Mouse (Mus musculus): ENCODE data around the gene Cercam. TPM values are rescaled to one million over a fixed set of nuclear protein-coding genes. Genes with fewer than 3 reads are reported as not detected.
A peak's percentile ranks its signal among the peaks of the same experiment; 100 is the strongest.
"Not testable (repeated sequence)": the region's sequence is repeated elsewhere in the genome, so short reads cannot be mapped to it uniquely, and the experiment has no call there.

Cercam gene
- polyA plus RNA-seq, 2 experiments: 28.1 to 53.7 TPM

DNA sequence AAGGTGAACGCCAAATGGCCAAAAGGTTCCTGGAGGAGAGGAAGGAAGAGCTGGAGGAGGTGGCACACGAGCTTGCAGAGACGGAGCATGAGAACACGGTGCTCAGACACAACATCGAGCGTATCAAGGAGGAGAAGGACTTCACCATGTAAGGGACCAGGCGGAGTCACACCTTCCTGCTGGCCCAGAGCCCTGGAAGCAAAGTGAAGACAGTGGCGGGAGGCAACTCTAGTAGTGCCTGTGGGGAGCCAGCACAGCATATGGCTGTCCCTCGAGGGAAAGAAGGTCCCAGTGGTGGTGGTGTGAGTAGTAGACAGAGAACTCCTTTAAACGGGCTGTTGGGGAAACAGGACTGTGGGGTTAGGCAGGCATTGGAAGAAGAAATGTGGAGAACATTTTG is 33.2 kb downstream of the Cercam start:
- no peak overlapping the region for H3K9ac ChIP-seq (ENCODE audit: low read depth, low read length, severe bottlenecking)
- H3K27me3 ChIP-seq (ENCODE audit: control insufficient read depth, insufficient read depth, low read length): no peaks in the 10 kb centered on the region
- H3K4me1 ChIP-seq (ENCODE audit: control insufficient read depth, insufficient read depth, low read length): no peaks in the 10 kb centered on the region
- no peak overlapping the region for H3K4me2 ChIP-seq (replicated peaks; ENCODE audit: low read depth, low read length, severe bottlenecking)
- no peak for TF ChIP-seq POLR2A (IDR thresholded peaks at IDR 0.05; ENCODE audit: borderline replicate concordance, extremely low read depth, insufficient read depth, insufficient read length)
- 88% methylated on average over 10 of the region's 10 CpGs for WGBS
- peaks cover 97% of the 10 kb centered on the region for H3K36me3 ChIP-seq (ENCODE audit: control insufficient read depth, insufficient read depth, low read length)
- DNase-seq (ENCODE audit: low spot score) (no peak), ATAC-seq (ENCODE audit: low FRiP score, low read depth) (no peak)
- H3K4me3 ChIP-seq (replicated peaks; ENCODE audit: low read length): no peak overlapping the region
- no peak overlapping the region for H3K27ac ChIP-seq (replicated peaks; ENCODE audit: low read depth, low read length)
- no peaks in the 10 kb centered on the region for H3K9me3 ChIP-seq (ENCODE audit: control insufficient read depth, low read length)

DNA sequence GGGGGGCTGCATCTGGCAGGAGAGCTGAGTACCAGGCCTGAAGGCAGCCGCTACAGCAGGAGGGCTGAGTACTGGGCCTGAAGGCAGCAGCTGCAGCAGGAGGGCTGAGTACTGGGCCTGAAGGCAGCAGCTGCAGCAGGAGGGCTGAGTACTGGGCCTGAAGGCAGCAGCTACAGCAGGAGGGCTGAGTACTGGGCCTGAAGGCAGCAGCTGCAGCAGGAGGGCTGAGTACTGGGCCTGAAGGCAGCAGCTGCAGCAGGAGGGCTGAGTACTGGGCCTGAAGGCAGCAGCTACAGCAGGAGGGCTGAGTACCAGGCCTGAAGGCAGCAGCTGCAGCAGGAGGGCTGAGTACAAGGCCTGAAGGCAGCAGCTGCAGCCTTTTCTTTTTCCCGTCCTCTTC is 39.2 kb downstream of the Cercam start:
- H3K27ac ChIP-seq (replicated peaks; ENCODE audit: low read depth, low read length); H3K9me3 ChIP-seq (ENCODE audit: control insufficient read depth, low read length); H3K9ac ChIP-seq (ENCODE audit: low read depth, low read length, severe bottlenecking); ATAC-seq (ENCODE audit: low FRiP score, low read depth); H3K4me2 ChIP-seq (replicated peaks; ENCODE audit: low read depth, low read length, severe bottlenecking); DNase-seq (ENCODE audit: low spot score); H3K4me1 ChIP-seq (ENCODE audit: control insufficient read depth, insufficient read depth, low read length); H3K27me3 ChIP-seq (ENCODE audit: control insufficient read depth, insufficient read depth, low read length); H3K4me3 ChIP-seq (replicated peaks; ENCODE audit: low read length): not testable (repeated sequence)
- WGBS: 75% methylated on average over 2 of the region's 2 CpGs
- peaks cover 85% of the 10 kb centered on the region for H3K36me3 ChIP-seq (ENCODE audit: control insufficient read depth, insufficient read depth, low read length)

DNA sequence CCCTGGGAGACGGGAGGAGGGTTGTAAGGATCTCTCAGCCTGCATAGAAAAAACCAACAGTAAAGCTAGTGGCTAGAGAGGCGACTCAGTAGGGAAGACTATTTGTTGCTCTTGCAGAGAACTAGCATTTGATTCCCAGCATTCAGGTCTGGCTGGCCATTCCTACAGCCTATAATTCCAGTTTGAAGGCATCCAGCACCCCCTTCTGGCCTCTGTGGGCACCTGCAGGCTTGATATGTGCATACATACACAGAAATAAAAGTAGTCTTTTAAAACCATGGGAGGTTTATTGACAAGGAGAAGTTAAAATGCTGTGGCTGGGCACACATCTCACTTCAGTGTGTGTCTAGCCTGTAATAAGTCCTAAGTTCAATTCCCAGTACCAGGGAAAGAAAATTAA is 41.1 kb downstream of the Cercam start:
- WGBS: 93% methylated on average over 2 of the region's 2 CpGs
- ATAC-seq (ENCODE audit: low FRiP score, low read depth) (no peak), DNase-seq (ENCODE audit: low spot score) (peak; percentile 11)

DNA sequence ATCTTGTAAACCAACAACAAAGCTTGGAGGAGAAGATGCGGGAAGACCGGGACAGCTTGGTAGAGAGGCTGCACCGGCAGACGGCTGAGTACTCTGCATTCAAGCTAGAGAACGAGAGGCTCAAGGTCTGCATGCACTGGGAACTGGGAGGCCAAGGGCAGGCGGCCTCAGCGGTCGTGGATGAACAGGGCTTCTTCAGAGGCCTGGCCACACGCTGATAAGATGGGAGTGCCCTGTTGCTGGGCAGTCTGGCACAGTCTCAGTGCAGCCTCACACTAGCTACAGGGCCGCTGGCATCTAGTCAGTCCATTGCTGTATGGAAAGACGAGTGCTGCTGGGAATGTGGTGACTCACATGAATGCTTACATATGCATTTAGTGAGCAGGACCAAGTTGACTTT is 48.7 kb downstream of the Cercam start:
- no peak for ATAC-seq (ENCODE audit: low FRiP score, low read depth)
- no peak overlapping the region for H3K9ac ChIP-seq (ENCODE audit: low read depth, low read length, severe bottlenecking)
- H3K27me3 ChIP-seq (ENCODE audit: control insufficient read depth, insufficient read depth, low read length): no peaks in the 10 kb centered on the region
- H3K27ac ChIP-seq (replicated peaks; ENCODE audit: low read depth, low read length): no peak overlapping the region
- TF ChIP-seq POLR2A (IDR thresholded peaks at IDR 0.05; ENCODE audit: borderline replicate concordance, extremely low read depth, insufficient read depth, insufficient read length): no peak
- no peaks in the 10 kb centered on the region for H3K4me1 ChIP-seq (ENCODE audit: control insufficient read depth, insufficient read depth, low read length)
- H3K4me2 ChIP-seq (replicated peaks; ENCODE audit: low read depth, low read length, severe bottlenecking): no peak overlapping the region
- no peaks in the 10 kb centered on the region for H3K9me3 ChIP-seq (ENCODE audit: control insufficient read depth, low read length)
- 91% methylated on average over 11 of the region's 11 CpGs for WGBS
- DNase-seq (ENCODE audit: low spot score): no peak
- H3K36me3 ChIP-seq (ENCODE audit: control insufficient read depth, insufficient read depth, low read length): peaks cover 85% of the 10 kb centered on the region
- H3K4me3 ChIP-seq (replicated peaks; ENCODE audit: low read length): no peak overlapping the region

More for the DNA sequence above, 41.1 kb downstream of the Cercam start:
- Histone ChIP-seq H3K27me3 (ENCODE audit: control insufficient read depth, insufficient read depth, low read length) (no peaks in the 10 kb centered on the region), H3K36me3 (ENCODE audit: control insufficient read depth, insufficient read depth, low read length) (peaks cover 85% of the 10 kb centered on the region), H3K4me3 (replicated peaks; ENCODE audit: low read length) (no peak overlapping the region), H3K9ac (ENCODE audit: low read depth, low read length, severe bottlenecking) (no peak overlapping the region), H3K9me3 (ENCODE audit: control insufficient read depth, low read length) (no peaks in the 10 kb centered on the region), H3K27ac (replicated peaks; ENCODE audit: low read depth, low read length) (no peak overlapping the region), H3K4me2 (replicated peaks; ENCODE audit: low read depth, low read length, severe bottlenecking) (no peak overlapping the region), H3K4me1 (ENCODE audit: control insufficient read depth, insufficient read depth, low read length) (no peaks in the 10 kb centered on the region)
- TF ChIP-seq POLR2A (IDR thresholded peaks at IDR 0.05; ENCODE audit: borderline replicate concordance, extremely low read depth, insufficient read depth, insufficient read length): no peak

DNA sequence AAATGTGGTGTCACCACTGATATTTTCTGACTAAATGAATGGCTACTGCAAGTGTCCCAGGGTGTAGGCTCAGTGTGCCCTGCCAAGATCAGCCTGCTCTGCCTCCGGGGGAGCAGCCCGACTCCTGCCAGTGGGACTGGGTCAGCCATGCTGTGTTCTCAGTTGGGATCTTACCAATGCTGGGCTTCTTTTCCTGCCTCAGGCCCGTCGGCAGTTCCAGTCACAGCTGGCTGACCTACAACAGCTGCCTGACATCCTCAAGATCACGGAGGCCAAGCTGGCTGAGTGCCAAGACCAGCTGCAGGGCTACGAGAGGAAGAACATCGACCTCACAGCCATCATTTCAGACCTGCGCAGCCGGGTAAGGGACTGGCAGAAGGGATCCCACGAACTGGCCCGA is 53.0 kb downstream of the Cercam start:
- Histone ChIP-seq H3K27me3 (ENCODE audit: control insufficient read depth, insufficient read depth, low read length) (no peaks in the 10 kb centered on the region), H3K9ac (ENCODE audit: low read depth, low read length, severe bottlenecking) (no peak overlapping the region), H3K4me2 (replicated peaks; ENCODE audit: low read depth, low read length, severe bottlenecking) (no peak overlapping the region), H3K27ac (replicated peaks; ENCODE audit: low read depth, low read length) (no peak overlapping the region), H3K9me3 (ENCODE audit: control insufficient read depth, low read length) (no peaks in the 10 kb centered on the region), H3K36me3 (ENCODE audit: control insufficient read depth, insufficient read depth, low read length) (peaks cover 88% of the 10 kb centered on the region), H3K4me3 (replicated peaks; ENCODE audit: low read length) (no peak overlapping the region), H3K4me1 (ENCODE audit: control insufficient read depth, insufficient read depth, low read length) (no peaks in the 10 kb centered on the region)
- 62% methylated on average over 11 of the region's 11 CpGs for WGBS
- ATAC-seq (ENCODE audit: low FRiP score, low read depth): 0 out of 2 replicates have a peak, but pooled peaks have one; percentile 26
- TF ChIP-seq POLR2A (IDR thresholded peaks at IDR 0.05; ENCODE audit: borderline replicate concordance, extremely low read depth, insufficient read depth, insufficient read length): no peak
- peak; percentile 27 for DNase-seq (ENCODE audit: low spot score)

DNA sequence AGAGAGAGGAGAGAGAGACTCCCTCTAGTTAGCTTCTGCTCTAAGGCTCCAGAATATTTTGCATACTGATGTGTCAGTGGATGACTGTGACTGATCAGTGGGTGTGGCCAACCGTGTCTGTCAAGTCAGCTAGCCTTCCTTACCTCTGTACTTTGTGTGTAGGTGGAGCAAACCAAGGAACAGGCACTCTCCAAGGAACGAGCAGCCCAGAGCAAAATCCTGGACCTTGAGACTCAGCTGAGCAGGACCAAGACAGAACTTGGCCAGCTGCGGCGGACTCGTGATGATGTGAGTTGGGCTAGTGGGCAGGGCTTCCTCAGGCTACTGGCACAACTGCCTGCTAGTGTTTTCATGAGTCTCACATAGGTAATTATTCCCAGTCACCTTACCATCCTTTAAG is 57.6 kb downstream of the Cercam start:
- peaks cover 97% of the 10 kb centered on the region for H3K36me3 ChIP-seq (ENCODE audit: control insufficient read depth, insufficient read depth, low read length)
- 85% methylated on average over 5 of the region's 5 CpGs for WGBS

More for the DNA sequence above, 57.6 kb downstream of the Cercam start:
- ATAC-seq (ENCODE audit: low FRiP score, low read depth) (no peak), DNase-seq (ENCODE audit: low spot score) (no peak)
- no peak overlapping the region for H3K27ac ChIP-seq (replicated peaks; ENCODE audit: low read depth, low read length)
- no peak for TF ChIP-seq POLR2A (IDR thresholded peaks at IDR 0.05; ENCODE audit: borderline replicate concordance, extremely low read depth, insufficient read depth, insufficient read length)
- no peak overlapping the region for H3K9ac ChIP-seq (ENCODE audit: low read depth, low read length, severe bottlenecking)
- H3K4me3 ChIP-seq (replicated peaks; ENCODE audit: low read length): no peak overlapping the region
- no peaks in the 10 kb centered on the region for H3K4me1 ChIP-seq (ENCODE audit: control insufficient read depth, insufficient read depth, low read length)
- no peaks in the 10 kb centered on the region for H3K9me3 ChIP-seq (ENCODE audit: control insufficient read depth, low read length)
- H3K27me3 ChIP-seq (ENCODE audit: control insufficient read depth, insufficient read depth, low read length): no peaks in the 10 kb centered on the region
- no peak overlapping the region for H3K4me2 ChIP-seq (replicated peaks; ENCODE audit: low read depth, low read length, severe bottlenecking)

All from limb, embryonic 14.5 days (tissue).